Mouse (Mus musculus) ES-CJ7 (cell line): ENCODE results near the gene Stx5a.

Source experiments
- DNase-seq: peaks from one replicate; pipeline ENCODE4 v3.0.0; 2011; ENCODE audit warnings: low read depth, low spot score

Stx5a gene

GRCm38 (mm10) chr19:8740603-8741002 lies 610 bp upstream of the Stx5a start, which contains the start of gene 1700092M07Rik:
TSS of gene 1700092M07Rik (plus strand) at chr19:8740718.
- peak; percentile 32 for DNase-seq

- DNase-seq = no peak
These were observed 963 bp downstream of the Stx5a start for GRCm38 (mm10) chr19:8742176-8742575.

DNA sequence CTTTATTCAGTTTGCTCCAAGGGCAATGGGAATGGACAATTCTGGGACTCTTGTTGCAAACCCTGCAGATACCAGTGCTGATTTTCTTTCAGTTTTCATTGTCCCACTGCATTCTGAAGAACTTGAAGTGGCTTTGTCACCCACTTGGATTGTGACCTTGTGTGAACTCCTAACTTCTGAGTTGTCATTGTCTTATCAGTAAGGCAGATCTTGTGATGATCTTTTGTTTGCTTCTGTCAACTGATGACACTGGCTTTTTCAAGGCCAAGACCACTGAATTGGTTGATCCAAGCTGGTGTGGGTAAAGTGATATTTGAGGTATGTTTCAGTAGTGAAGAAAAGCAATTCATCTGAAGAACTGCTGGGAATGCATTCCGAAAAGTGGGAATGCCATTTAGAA lies 4.2 kb downstream of the Stx5a start:
- DNase-seq = no peak

DNA sequence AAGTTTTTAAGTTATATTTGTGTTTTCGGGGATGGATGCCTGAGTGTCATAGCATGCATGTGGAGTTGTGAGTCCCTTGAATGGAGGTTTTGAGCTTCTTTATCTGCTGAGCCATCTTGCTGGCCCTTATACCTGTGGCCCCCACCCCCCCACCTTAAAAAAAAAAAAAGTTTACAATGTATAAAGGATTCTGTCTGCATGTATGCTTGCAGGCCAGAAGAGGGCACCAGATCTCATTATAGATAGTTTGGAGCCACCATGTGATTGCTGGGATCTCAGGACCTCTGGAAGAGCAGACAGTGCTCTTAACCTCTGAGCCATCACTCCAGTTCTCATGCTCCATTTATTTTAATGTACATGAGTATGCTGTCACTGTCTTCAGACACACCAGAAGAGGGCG lies 6.2 kb downstream of the Stx5a start:
- peak; percentile 61 for DNase-seq

DNA sequence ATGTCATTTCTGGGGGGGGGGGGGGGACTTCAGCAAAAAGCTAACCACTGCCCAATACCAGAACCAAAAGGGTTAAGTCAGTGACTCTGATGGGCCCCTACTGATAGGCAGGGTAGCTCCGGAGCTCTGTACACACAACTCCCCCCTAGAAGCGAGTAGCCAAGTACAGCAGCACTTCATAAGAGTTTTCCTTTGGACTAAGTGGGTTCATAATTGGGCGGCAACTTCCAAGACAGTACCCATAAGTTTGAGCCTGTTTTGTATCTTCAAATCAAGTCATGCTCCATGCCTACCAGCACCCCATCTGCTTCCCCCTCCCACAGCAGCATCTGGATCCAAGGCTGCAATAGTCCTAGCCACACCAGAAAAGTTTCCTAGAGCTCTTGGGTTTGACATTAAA lies 14.4 kb downstream of the Stx5a start:
- DNase-seq = no peak

DNA sequence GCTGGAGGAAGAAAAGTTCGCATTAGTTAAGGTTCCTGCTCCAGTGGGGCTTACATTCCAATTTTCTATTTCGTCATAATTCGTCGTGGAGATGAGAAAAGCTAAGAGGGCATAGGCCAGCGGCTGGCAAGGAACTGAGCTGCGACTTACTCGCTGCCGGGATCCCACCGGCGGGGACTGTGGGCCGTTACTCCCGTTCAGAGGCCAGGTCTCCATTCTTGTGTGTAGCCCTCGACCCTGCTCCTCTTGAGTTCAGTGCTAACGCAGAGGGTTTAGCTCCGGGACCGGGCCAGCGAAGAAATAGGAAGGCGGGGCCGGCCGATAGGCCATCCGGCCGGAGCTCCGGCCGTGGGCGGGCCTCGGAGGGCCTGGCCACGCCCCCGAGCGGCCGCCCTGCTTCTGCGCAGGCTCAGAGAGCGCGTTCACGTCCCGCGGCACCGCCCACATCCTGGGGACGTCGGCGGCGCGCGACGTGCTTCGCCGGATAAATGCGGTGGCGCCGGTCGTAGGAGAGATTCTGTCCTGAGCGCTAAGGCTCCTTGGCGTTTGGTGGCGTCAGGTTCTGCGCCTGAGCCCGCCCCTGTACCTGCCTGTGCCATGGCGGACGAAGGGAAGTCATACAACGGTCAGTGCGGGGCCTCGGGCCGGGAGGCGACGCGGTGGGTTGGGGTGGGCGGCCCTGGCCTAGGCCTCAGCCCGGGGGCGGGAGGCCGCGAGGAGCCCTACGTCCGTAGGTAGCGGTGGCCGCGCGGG lies 15.6 kb downstream of the Stx5a start, which contains the start of gene Nxf1:
TSS of gene Nxf1 (plus strand) at position 439 of the 753 bp plus-strand sequence.
- peak; percentile 94 for DNase-seq

DNA sequence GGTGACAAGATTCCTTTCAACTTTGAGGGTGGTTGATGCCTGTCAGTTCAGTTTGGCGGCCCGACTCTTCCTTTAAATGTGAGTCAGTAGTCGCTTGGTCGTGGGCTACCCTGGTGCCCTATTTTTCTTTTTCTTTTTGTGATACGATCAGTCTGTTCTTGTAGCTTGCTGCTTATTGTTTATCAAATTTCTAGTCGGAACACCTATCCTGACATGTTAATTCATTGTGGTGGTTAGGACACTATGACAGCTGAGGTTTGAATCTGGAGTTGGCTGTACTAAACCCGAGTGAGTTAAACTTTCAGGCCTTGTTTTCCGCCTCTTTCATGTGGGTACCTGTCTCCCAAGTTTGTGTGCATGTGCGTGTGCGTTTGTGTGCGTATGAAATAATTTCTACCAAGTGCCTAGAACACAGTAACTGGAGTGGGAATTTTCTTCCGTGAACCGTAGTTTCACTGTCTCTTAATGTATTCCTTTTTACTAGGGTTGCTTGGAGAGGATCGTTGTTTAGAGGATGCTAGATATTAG lies 16.3 kb downstream of the Stx5a start:
- no peak for DNase-seq

- no peak for DNase-seq
These were observed 17.7 kb downstream of the Stx5a start for GRCm38 (mm10) chr19:8758899-8759298.

DNA sequence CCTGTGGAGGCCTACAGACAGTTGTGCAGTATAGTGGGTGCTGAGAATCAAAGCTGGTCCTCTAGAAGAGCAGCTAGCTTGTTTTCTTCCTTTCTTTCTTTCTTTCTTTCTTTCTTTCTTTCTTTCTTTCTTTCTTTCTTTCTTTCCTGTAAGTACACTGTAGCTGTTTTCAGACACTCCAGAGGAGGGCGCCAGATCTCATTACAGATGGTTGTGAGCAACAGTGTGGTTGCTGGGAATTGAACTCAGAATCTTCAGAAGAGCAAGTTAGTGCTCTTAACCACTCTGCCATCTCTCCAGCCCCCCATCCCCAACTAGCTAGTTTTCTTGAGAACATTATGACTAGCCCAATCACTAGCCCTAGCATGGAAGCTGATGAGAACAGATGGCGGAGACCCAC lies 19.5 kb downstream of the Stx5a start:
- no peak for DNase-seq

DNA sequence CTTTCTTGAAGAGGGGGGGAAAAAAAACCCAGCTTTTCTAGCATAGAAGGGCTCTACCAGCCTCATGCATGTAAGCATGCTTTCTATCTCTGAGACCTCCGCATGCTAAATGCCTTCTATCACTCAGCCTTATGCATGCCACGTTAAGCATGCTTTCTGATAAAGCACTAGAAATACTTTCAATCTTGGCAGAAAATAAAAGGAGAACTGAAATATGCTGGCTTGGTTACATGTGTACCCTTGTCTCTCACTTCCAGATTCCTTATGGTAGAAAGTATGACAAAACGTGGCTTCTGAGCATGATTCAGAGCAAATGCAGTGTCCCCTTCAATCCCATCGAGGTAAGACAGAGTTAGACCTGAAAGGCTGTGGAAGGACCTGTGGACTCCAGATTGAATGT lies 22.1 kb downstream of the Stx5a start:
- DNase-seq = no peak

- no peak for DNase-seq
These were observed 24.3 kb downstream of the Stx5a start for GRCm38 (mm10) chr19:8765562-8765961.

- peak; percentile 77 for DNase-seq
These were observed 29.5 kb downstream of the Stx5a start, which contains the start of gene Tmem223 for GRCm38 (mm10) chr19:8770567-8771270. TSS of gene Tmem223 (plus strand) at chr19:8770996.

GRCm38 (mm10) chr19:8772996-8773395 lies 31.8 kb downstream of the Stx5a start:
- no peak for DNase-seq

GRCm38 (mm10) chr19:8773409-8773808 lies 32.2 kb downstream of the Stx5a start:
- no peak for DNase-seq

DNA sequence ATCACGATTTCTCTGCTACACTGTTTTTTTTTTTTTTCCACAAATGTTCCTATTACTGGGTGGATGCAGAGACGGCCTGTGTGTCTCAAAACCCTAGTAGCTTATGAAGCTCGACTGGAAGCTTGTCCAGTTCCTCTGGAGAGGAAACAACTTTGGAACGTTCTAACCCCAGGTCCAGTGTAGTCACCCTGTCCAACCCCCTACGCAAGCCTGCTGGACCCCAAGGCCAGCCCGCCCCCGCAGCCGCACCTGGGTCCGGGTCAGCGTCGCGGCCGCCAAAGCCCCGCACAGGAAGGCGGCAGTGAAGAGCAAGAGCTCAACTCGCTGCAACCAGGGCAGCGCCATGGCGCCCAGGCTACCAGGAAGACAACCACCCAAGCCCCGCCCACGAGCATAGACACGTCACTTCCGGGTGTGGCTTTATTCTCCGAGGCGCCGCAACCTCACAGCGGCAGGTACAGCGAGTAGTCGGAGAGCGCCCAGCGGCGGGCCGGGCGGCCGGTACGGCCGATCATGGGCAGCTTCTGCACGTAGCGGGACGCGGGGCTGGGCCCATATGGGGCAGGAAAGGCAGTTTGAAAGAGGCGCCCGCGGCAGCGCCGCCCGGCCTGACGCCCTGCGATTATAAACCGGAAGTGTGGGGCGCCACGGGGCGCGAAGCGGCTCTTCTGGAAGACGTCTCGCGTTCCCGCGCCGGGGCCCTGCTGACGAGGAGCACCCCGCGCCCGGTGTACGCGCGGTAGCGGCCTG lies 33.0 kb downstream of the Stx5a start, which contains the start of gene Tmem179b:
TSS of gene Tmem179b (minus strand) at position 382 of the 750 bp plus-strand sequence.
- DNase-seq = peak; percentile 93

GRCm38 (mm10) chr19:8774951-8775421 lies 33.8 kb downstream of the Stx5a start:
- DNase-seq = no peak

DNA sequence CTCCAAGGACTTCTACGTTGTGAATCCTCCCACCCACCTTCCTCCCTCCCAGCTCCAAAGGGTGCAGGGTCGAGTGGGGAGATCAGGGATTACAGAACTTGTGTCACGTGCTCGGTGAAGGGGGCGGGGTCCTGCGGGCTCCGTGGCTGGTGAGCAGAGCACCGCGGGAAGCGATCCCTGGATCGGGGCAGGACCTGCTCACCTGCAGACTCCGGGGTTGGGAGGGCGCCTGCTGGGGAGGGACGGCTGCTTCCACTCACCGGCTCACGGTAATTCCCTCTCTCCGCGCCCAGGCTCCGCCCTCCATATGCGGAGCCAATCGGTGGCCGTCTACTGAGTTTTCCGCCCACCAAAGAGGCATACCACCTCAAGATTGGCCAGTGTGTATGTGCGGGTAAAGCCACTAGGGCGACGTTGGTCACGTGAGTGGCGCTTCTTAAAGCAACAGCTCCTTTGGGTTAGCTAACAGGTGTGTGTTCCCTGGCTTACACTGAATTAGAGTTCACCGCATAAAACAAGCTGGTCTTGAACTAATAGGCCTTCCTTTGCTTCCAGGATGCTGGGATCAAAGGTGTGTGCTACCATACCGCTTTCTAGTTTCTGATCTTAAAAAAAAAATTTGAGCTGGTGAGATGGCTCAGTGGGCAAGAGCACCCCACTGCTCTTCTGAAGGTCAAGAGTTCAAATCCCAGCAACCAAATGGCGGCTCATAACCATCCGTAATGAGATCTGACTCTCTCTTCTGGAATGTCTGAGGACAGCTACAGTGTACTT lies 45.0 kb downstream of the Stx5a start, which contains the start of gene Taf6l:
TSS of gene Taf6l (minus strand) at position 410 of the 774 bp plus-strand sequence.
- DNase-seq = peak; percentile 99

DNA sequence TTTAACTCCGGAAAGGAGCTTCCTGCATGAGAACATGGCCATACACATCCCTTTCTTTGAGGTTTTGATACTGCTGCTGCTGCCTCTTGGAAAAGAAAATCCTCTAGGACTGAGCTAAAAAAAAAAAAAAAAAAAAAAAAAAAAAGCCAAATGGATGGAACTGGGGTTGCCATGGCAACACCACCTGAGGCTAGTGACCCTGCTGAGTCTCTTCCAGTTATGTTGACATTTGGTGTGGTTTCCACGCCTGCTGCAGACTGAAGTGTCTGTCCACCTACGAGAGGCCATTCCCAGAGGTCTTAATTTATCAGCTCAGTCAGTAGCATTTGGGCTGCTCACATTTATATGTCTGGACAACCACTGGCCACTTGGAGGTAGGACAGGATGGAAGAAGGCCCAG lies 47.3 kb downstream of the Stx5a start:
- DNase-seq = peak; percentile 38

- DNase-seq = no peak
These were observed 48.0 kb downstream of the Stx5a start for GRCm38 (mm10) chr19:8789171-8789570.

DNA sequence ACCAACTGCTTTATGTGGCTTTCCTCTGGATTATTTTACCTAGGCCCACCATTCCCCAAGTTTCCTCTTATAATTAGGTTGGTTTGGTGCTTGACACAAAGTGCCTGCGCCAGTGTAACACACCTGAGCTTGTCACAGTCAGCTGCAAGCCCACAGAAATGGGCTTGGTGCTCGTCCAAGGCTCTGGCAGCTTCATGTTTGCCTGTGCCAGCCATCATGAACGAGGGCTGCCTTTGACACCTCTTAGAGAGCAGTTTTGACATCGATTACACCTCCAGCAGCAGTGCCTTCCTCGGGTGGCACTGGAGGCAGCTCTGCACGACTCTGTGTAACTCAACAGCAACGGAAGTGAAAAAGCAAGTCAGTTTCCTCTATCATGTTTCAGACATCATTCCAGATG lies 49.0 kb downstream of the Stx5a start:
- DNase-seq = no peak
